Mouse (Mus musculus): ENCODE results near the gene Gpatch2. TPM values are rescaled to one million over a fixed set of nuclear protein-coding genes. Genes with fewer than 3 reads are reported as not detected.

The Gpatch2 gene
- polyA plus RNA-seq, 1 experiment, result 5.3 TPM

DNA sequence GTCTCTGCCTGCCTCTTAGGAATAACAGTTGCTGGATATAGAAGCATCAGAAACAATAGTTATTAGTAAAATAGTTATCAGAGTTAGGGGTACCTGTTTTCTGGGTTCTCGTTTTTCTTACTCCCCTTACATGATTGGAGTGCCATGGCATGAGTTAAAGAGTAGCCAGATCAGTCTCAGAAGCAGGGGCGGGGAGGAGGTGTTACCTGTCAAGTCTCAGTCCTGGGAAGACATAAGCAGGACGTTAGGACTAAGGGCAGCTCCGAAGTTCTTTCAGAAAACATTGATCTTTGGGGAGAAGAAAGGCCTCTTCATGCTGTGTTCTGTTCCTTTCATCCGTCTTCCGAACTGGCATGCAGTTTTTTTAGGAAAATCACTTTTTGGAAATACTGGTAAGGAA, 5.4 kb downstream of the Gpatch2 start:
- Histone ChIP-seq H3K4me2 (ENCODE audit: low read depth) (no peak overlapping the region), H3K36me3 (ENCODE audit: control insufficient read depth, insufficient read depth) (no peaks in the 10 kb centered on the region), H3K79me2 (ENCODE audit: control insufficient read depth, insufficient read depth) (peaks cover 47% of the 10 kb centered on the region), H3ac (ENCODE audit: control insufficient read depth, insufficient read length) (no peak overlapping the region), H3K4me3 (no peak overlapping the region), H3K27me3 (ENCODE audit: control insufficient read depth, insufficient read depth, insufficient read length) (no peaks in the 10 kb centered on the region)
- TF ChIP-seq POLR2A (IDR thresholded peaks at IDR 0.05; ENCODE audit: insufficient read length, low read depth) (no peak), MAX (IDR thresholded peaks at IDR 0.05; ENCODE audit: low read depth) (no peak), USF1 (IDR thresholded peaks at IDR 0.05; ENCODE audit: low read depth) (no peak), MYOD1 (IDR thresholded peaks at IDR 0.05; ENCODE audit: control insufficient read depth in 1 of 3, insufficient read length in 2 of 3, low read depth in 2 of 3) (no peak), TCF3 (IDR thresholded peaks at IDR 0.05; ENCODE audit: insufficient read length, low read depth) (no peak), SRF (IDR thresholded peaks at IDR 0.05; ENCODE audit: control insufficient read depth, insufficient read length, low read depth) (no peak), E2F4 (IDR thresholded peaks at IDR 0.05; ENCODE audit: insufficient read depth) (no peak), POLR2AphosphoS2 (IDR thresholded peaks at IDR 0.05; ENCODE audit: insufficient read length, low read depth) (no peak), TCF12 (IDR thresholded peaks at IDR 0.05; ENCODE audit: insufficient read depth, poor library complexity, severe bottlenecking) (no peak), MYOG (IDR thresholded peaks at IDR 0.05; ENCODE audit: control insufficient read depth in 1 of 3, insufficient read depth in 1 of 3, insufficient read length in 2 of 3, low read depth in 2 of 3) (no peak), CEBPB (IDR thresholded peaks at IDR 0.05; ENCODE audit: insufficient read depth, poor library complexity, severe bottlenecking) (no peak), REST (IDR thresholded peaks at IDR 0.05; ENCODE audit: insufficient read depth, insufficient read length) (no peak)

DNA sequence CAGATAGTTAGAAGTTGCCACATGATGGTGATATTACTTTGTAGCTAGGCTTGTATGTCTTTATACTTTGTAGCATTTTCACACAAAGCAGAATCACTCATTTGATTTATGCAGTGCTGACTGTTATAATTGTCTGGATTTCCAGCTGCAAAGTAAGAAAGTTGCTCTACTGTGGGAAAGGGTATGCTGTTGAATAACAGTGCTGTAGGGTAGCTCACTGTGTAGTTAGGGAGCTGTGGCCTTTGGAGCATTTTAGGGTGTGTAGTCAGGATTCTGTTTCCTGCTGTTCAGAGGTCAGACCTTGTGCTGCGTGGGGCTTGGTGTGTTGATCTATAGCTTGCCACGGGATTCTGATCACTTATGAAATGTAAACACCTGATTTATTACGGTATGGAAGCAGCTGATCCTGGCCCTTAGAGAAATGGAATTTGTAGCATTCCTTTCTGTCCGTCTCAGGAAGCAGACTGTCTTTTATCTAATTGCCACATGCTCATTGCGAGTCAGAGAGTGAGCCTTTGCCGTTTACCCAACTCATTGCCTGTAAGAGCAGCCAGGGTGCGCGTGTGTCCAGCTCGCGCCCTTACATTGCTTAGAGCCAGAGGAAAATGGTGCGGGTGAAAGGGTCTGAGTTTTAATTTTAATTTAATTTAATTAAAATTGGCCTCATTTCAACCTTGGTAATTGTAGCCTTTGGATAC, 11.2 kb downstream of the Gpatch2 start:
- H3K36me3 ChIP-seq (ENCODE audit: control insufficient read depth, insufficient read depth), result peaks cover 3% of the 10 kb centered on the region
- TF ChIP-seq POLR2A (IDR thresholded peaks at IDR 0.05; ENCODE audit: insufficient read length, low read depth), result no peak
- no peak for TF ChIP-seq MYOG (IDR thresholded peaks at IDR 0.05; ENCODE audit: control insufficient read depth in 1 of 3, insufficient read depth in 1 of 3, insufficient read length in 2 of 3, low read depth in 2 of 3)
- TF ChIP-seq POLR2AphosphoS2 (IDR thresholded peaks at IDR 0.05; ENCODE audit: insufficient read length, low read depth), result no peak
- TF ChIP-seq E2F4 (IDR thresholded peaks at IDR 0.05; ENCODE audit: insufficient read depth), result no peak
- TF ChIP-seq REST (IDR thresholded peaks at IDR 0.05; ENCODE audit: insufficient read depth, insufficient read length), result no peak
- no peak for TF ChIP-seq SRF (IDR thresholded peaks at IDR 0.05; ENCODE audit: control insufficient read depth, insufficient read length, low read depth)
- no peak for TF ChIP-seq TCF12 (IDR thresholded peaks at IDR 0.05; ENCODE audit: insufficient read depth, poor library complexity, severe bottlenecking)
- no peak for TF ChIP-seq MAX (IDR thresholded peaks at IDR 0.05; ENCODE audit: low read depth)
- no peak for TF ChIP-seq TCF3 (IDR thresholded peaks at IDR 0.05; ENCODE audit: insufficient read length, low read depth)
- TF ChIP-seq MYOD1 (IDR thresholded peaks at IDR 0.05; ENCODE audit: control insufficient read depth in 1 of 3, insufficient read length in 2 of 3, low read depth in 2 of 3), result no peak
- TF ChIP-seq USF1 (IDR thresholded peaks at IDR 0.05; ENCODE audit: low read depth), result no peak
- TF ChIP-seq CEBPB (IDR thresholded peaks at IDR 0.05; ENCODE audit: insufficient read depth, poor library complexity, severe bottlenecking), result no peak
- no peaks in the 10 kb centered on the region for H3K27me3 ChIP-seq (ENCODE audit: control insufficient read depth, insufficient read depth, insufficient read length)
- no peak overlapping the region for H3K4me3 ChIP-seq
- H3K79me2 ChIP-seq (ENCODE audit: control insufficient read depth, insufficient read depth), result peaks cover 56% of the 10 kb centered on the region
- H3ac ChIP-seq (ENCODE audit: control insufficient read depth, insufficient read length), result no peak overlapping the region
- no peak overlapping the region for H3K4me2 ChIP-seq (ENCODE audit: low read depth)

DNA sequence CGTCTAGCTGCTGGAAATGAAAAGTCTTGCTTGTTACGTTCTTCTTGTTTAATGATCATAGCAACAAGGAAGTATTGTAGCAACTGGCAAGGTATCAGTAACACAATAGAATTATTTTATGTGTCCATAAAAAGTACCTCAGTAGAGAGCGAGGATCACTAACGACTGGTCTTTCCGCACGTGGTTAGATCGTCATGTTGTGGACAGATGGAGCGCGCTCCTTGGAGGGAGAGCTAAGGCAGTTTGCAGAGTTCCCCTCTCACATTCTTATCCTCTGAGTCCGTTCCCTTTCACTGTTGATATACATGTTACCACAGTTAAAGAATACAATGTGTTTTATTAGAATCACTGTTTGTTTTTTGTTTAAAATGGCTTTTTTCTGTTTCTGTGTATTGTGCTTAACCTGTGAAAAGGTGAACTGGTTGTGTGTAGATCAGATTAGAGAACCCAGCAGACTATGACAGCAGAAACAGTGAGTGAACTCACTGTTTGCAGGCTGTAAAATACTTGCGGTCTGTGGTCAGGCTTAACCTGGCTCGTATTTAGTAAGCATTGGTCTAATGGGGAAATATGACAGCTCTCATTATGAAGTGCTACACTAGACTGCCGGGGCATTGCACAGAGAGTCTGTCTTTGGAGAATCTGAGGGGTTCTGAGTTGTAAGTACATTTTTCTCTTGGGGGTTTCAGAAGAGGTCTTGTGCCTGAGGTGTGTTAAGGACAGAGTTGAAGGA, 13.3 kb downstream of the Gpatch2 start:
- Histone ChIP-seq H3ac (ENCODE audit: control insufficient read depth, insufficient read length) (no peak overlapping the region), H3K4me3 (no peak overlapping the region), H3K4me2 (ENCODE audit: low read depth) (peak overlapping the region; percentile 9)

GRCm38 (mm10) chr1:187230255-187230654, 14.9 kb downstream of the Gpatch2 start:
- Histone ChIP-seq H3K36me3 (ENCODE audit: control insufficient read depth, insufficient read depth) (peaks cover 8% of the 10 kb centered on the region), H3K27me3 (ENCODE audit: control insufficient read depth, insufficient read depth, insufficient read length) (no peaks in the 10 kb centered on the region), H3K4me2 (ENCODE audit: low read depth) (no peak overlapping the region), H3ac (ENCODE audit: control insufficient read depth, insufficient read length) (no peak overlapping the region), H3K79me2 (ENCODE audit: control insufficient read depth, insufficient read depth) (peaks cover 42% of the 10 kb centered on the region), H3K4me3 (no peak overlapping the region)
- no peak for TF ChIP-seq POLR2AphosphoS2 (IDR thresholded peaks at IDR 0.05; ENCODE audit: insufficient read length, low read depth)
- no peak for TF ChIP-seq USF1 (IDR thresholded peaks at IDR 0.05; ENCODE audit: low read depth)
- TF ChIP-seq CEBPB (IDR thresholded peaks at IDR 0.05; ENCODE audit: insufficient read depth, poor library complexity, severe bottlenecking), result no peak
- no peak for TF ChIP-seq E2F4 (IDR thresholded peaks at IDR 0.05; ENCODE audit: insufficient read depth)
- TF ChIP-seq TCF3 (IDR thresholded peaks at IDR 0.05; ENCODE audit: insufficient read length, low read depth), result no peak
- TF ChIP-seq POLR2A (IDR thresholded peaks at IDR 0.05; ENCODE audit: insufficient read length, low read depth), result no peak
- TF ChIP-seq MYOD1 (IDR thresholded peaks at IDR 0.05; ENCODE audit: control insufficient read depth in 1 of 3, insufficient read length in 2 of 3, low read depth in 2 of 3), result no peak
- TF ChIP-seq REST (IDR thresholded peaks at IDR 0.05; ENCODE audit: insufficient read depth, insufficient read length), result no peak
- TF ChIP-seq MAX (IDR thresholded peaks at IDR 0.05; ENCODE audit: low read depth), result no peak
- no peak for TF ChIP-seq MYOG (IDR thresholded peaks at IDR 0.05; ENCODE audit: control insufficient read depth in 1 of 3, insufficient read depth in 1 of 3, insufficient read length in 2 of 3, low read depth in 2 of 3)
- no peak for TF ChIP-seq SRF (IDR thresholded peaks at IDR 0.05; ENCODE audit: control insufficient read depth, insufficient read length, low read depth)

More for the DNA sequence above, 13.3 kb downstream of the Gpatch2 start:
- Histone ChIP-seq H3K79me2 (ENCODE audit: control insufficient read depth, insufficient read depth) (peaks cover 49% of the 10 kb centered on the region), H3K36me3 (ENCODE audit: control insufficient read depth, insufficient read depth) (peaks cover 8% of the 10 kb centered on the region), H3K27me3 (ENCODE audit: control insufficient read depth, insufficient read depth, insufficient read length) (no peaks in the 10 kb centered on the region)
- TF ChIP-seq TCF12 (IDR thresholded peaks at IDR 0.05; ENCODE audit: insufficient read depth, poor library complexity, severe bottlenecking) (no peak), SRF (IDR thresholded peaks at IDR 0.05; ENCODE audit: control insufficient read depth, insufficient read length, low read depth) (no peak), REST (IDR thresholded peaks at IDR 0.05; ENCODE audit: insufficient read depth, insufficient read length) (no peak), E2F4 (IDR thresholded peaks at IDR 0.05; ENCODE audit: insufficient read depth) (no peak), CEBPB (IDR thresholded peaks at IDR 0.05; ENCODE audit: insufficient read depth, poor library complexity, severe bottlenecking) (no peak), POLR2A (IDR thresholded peaks at IDR 0.05; ENCODE audit: insufficient read length, low read depth) (no peak), USF1 (IDR thresholded peaks at IDR 0.05; ENCODE audit: low read depth) (no peak), POLR2AphosphoS2 (IDR thresholded peaks at IDR 0.05; ENCODE audit: insufficient read length, low read depth) (no peak), TCF3 (IDR thresholded peaks at IDR 0.05; ENCODE audit: insufficient read length, low read depth) (no peak), MYOG (IDR thresholded peaks at IDR 0.05; ENCODE audit: control insufficient read depth in 1 of 3, insufficient read depth in 1 of 3, insufficient read length in 2 of 3, low read depth in 2 of 3) (no peak), MAX (IDR thresholded peaks at IDR 0.05; ENCODE audit: low read depth) (no peak), MYOD1 (IDR thresholded peaks at IDR 0.05; ENCODE audit: control insufficient read depth in 1 of 3, insufficient read length in 2 of 3, low read depth in 2 of 3) (no peak)

Data from myocyte (in vitro differentiated cells).